Mouse (Mus musculus): ENCODE results near the gene Serbp1.
"Not testable (repeated sequence)": the region's sequence is repeated elsewhere in the genome, so short reads cannot be mapped to it uniquely, and the experiment has no call there.

The Serbp1 gene

DNA sequence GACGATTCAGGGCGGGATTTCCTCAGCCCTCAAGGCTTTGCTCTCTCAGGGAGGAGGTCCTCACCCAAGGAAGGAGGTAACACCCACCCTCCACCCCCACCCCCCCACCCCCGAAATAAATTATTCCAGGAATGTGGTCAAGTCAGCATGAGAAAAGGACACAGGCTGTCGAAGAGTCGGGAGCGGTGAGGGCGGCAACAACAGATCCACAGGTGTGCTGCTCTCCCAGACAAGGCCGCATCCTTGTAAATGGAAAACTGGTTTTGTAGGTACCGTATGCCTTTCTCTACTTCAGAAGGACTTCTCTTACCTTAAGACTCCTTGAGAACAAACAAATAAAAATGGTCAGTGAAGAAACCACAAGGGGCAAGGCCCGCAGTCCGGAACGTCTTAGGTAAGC, at the start of gene Serbp1:
Gene Serbp1, plus strand, starts transcription at position 200 of the 400 bp plus-strand sequence.
- DNase-seq (ENCODE audit: extremely low read depth, low read depth) = no peak

DNA sequence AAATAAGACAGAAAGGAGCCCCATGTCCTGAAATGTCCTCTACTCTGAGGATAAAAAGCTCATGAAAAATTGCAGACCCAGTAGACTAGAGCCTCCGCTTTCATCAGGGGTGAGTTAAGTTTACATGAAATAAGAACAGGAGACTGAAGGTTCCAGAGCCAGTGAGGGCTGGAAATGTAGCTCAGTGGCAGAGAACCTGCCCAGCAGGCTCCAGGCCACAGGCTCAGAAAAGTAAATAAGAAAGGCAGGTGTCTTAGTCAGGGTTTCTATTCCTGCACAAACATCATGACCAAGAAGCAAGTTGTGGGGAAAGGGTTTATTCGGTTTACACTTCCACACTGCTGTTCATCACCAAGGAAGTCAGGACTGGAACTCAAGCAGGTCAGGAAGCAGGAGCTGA, 44.4 kb upstream of the Serbp1 start:
- no peak for DNase-seq (ENCODE audit: extremely low read depth, low read depth)

DNA sequence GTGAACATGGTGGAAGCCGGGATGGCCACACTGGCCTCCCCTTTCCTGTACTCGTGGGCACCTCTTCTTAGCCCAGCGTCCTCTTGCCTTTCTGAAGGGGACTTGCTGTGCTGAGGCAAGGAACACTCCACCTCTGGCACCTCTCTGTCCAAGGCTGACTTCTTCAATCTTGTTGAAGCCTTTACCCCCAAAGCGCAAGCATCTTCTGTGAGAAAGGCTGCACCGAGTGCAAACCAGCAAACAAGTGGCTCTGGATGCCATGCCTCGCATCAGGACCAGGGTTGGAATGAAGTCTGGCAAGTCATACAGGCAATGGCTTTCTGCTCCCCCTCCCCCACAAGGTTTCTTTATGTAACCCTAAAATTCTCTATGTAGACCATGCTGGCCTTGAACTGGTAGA, 43.4 kb upstream of the Serbp1 start:
- no peak for DNase-seq (ENCODE audit: extremely low read depth, low read depth)

DNA sequence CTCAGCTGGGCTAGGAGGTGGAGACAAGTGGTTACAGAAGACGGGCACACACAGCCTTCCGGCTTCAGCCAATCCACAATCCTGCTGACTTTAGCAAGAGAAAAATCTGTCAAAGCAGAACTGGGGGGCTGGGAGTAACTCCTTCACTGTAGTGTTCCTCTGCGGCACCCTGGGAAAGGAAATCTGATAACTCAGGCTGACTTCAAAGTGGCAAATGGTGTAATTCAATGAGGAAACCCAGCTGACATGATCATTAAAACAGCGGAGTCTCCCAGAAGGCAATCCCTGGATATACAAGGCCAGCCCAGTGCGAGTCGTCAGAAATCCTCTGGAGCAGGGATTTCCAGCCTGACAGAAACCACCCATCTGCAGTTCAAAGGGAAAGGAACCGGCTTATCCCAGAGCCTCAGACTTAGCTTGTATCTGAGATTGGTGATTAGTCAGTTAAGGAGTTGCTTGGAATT, 42.8 kb upstream of the Serbp1 start:
- DNase-seq (ENCODE audit: extremely low read depth, low read depth) = no peak

DNA sequence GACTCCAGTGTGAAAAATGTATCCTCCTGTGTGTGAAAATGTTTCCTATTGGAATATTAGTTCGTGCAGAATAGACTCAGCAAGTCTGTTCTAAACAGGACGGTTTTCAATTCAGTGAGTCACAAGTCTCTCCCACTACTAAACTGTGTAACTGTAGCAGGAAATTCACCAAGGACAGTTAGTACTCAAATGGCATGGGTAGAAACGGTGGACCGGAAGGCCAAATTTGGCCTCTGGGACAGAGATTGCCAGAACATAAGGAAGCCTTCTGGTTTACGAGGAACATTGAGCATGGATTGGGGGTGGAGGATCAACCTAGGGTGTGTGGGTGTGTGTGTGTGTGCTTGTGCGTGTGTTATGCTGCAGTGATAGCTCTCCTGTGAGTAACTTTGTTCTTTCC, 41.2 kb upstream of the Serbp1 start:
- no peak for DNase-seq (ENCODE audit: extremely low read depth, low read depth)

DNA sequence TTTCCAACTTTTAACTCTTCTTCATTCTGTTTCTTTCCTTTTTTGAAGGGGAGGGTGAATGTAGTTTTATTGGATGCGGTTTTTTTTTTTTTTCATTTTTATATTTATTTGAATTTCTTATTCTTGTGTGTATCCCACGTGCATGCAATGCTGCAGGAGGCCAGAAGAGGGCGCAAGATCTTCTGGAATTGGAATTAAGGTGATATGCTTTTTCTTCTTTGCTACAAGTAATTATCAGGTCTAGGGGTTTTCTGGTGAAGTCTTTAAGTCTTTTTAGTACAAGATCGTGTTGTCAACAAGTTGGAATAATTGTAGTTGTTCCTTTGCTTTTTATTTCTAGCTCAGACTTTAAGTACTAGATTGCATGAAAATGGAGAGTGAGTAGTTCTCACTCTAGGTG, 39.9 kb upstream of the Serbp1 start:
- DNase-seq (ENCODE audit: extremely low read depth, low read depth) = peak; percentile 36

DNA sequence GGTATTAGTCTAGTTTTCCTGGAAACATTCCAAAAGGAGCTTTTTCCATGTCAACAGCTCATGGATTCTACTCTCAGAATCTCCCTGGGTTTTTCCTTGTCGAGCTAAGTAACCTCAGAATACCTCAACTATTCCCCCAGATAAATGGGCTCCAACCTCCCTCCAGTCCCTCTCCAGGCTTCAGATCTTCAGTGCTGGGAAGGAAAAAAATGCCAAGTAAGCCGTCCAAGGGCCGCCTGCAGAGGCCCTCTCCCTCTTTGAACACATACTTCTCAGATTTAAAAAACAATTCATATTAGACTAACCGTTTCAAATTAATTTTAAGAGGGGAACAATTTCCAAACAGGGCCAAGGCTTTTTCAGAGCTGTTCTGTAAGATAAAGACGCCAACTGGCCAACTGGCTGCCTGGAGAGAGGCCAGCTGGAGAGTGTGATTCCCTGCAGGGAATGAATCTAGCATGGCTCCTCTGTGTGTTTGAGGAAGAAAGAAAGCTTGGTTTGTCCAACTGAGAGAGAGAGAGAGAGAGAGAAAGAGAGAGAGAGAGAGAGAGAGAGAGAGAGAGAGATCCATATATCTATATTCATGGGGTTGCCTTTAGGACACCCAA, 37.2 kb upstream of the Serbp1 start:
- no peak for DNase-seq (ENCODE audit: extremely low read depth, low read depth)

DNA sequence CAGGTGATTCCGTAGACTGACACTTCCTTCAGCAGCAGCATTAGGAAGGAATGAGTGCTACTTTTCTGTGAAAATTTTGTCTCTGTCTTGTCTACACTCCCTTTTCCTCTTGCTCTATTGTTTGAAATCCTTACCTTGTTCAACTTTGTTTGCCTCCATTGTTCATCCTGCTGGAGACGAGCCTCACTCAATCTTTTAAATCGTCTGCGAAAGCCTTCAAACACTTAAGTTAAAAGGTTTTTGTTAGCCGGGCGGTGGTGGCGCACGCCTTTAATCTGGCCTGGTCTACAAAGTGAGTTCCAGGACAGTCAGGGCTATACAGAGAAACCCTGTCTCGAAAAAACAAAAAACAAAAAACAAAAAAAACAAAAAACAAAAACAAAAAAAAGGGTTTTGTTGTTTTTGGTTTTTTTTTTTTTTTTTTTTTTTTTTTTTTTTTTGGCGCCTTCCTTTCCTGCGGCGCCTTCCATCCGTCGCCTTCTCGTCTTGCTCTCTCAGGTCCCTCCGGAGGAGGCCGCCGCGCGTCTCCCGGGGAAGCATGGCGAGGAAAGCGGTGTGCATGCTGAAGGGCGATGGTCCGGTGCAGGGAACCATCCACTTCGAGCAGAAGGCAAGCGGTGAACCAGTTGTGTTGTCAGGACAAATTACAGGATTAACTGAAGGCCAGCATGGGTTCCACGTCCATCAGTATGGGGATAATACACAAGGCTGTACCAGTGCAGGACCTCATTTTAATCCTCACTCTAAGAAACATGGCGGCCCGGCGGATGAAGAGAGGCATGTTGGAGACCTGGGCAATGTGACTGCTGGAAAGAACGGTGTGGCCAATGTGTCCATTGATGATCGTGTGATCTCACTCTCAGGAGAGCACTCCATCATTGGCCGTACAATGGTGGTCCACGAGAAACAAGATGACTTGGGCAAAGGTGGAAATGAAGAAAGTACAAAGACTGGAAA, 32.6 kb upstream of the Serbp1 start:
- no peak for DNase-seq (ENCODE audit: extremely low read depth, low read depth)

DNA sequence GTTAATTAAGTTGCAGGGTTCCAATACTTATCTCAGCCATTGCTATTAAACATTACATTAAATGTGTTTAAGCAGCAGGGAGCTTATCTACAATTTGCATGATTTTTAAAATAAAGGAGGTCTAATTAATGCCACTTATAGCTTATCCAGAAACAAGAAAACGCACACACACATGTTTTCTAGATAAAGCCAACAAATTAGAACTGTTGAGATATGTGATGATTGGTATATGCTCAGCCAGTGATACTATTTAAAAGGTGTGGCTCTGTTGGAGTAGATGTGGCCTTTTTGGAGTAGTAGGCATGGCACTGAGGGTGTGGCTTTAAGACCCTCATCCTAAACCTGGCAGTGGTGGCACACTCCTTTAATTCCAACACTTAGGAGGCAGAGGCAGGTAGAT, 25.6 kb upstream of the Serbp1 start:
- DNase-seq (ENCODE audit: extremely low read depth, low read depth) = no peak

DNA sequence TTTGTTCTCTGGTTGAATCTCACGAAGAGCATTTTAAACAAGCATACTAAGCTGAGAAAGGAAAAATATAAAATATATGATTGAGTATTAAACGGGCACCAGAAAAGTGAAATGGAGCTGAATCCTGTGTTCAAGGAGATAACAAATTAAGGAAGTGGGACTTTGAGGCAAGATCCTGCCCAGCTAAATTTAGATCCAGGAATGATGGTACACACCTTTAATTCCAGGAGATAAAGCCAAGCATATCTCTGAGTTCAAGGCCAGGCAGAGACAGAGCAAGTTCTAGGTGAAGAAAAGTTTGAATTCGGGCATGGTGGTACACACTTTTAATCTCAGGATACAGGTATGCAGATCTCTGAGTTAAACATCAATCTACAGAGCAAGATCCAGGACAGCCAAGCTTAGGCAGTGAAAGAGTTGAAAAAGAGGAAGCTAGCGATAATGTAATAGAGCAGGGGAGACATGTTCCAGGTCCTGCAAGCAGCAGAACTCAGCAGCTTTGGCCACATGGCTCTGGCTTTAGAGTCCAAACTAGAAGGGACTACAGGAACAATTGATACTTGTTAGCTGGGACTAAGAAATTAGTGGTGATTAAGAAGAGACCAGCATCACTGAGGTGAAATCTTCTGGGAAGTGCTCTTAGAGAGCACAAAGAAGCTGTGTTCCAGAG, 24.4 kb upstream of the Serbp1 start:
- DNase-seq (ENCODE audit: extremely low read depth, low read depth) = peak; percentile 59

DNA sequence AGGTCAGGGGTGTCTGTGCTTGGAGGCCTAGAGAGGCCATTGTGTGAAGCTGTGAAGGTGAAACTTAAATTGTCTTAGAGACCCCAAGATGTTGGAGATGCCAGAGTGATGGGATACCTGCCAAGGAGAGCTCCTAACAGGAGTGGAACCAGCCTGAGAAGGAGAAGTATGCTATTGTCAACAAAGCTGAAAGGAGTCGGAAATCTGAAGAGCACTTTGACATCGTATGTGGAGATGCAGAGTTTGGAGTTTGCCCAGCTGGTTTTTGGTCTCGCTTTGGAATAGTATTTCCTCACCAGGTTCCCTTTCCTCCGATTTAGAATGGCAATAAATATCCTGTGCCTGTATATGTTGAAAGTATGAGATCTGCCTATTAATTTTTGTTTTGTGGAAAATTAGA, 20.6 kb upstream of the Serbp1 start:
- no peak for DNase-seq (ENCODE audit: extremely low read depth, low read depth)

DNA sequence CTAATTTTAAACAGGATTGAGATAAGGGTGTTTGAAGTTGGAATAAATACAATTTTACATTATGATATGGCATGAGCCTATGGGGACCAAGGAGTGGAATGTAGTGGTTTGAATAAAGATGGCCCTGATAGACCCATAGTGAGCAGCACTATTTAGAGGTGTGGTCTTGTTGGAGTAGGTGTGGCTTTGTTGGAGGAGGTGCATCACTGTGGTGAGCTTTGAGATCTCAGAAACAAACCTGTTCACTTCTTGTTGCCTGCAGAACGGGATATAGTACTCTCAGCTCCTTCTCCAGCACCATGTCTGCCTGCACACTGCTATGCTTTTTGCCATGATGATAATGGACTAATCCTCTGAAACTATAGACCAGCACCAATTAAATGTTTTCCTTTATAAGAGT, 20.1 kb upstream of the Serbp1 start:
- no peak for DNase-seq (ENCODE audit: extremely low read depth, low read depth)

DNA sequence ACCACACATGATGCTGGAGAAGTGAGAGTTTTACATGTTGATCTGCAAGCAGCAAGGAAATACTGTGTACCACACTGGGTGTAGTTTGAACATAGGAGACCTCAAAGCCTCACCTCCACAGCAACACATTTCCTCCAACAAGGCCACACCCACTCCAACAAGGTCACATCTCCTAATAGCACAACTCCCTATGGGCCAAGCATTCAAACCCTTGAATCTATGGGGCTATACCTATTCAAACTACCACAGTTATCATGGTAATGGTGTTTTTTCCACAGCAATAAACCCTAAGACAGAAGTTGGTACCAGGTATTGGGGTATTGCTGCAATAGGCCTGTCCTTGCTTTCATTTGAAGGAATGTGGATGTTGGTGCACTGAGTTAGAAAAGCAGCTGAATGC, 19.4 kb upstream of the Serbp1 start:
- no peak for DNase-seq (ENCODE audit: extremely low read depth, low read depth)

- DNase-seq (ENCODE audit: extremely low read depth, low read depth) = not testable (repeated sequence)
Measured at GRCm38 (mm10) chr6:67219931-67220330, 18.0 kb upstream of the Serbp1 start.

- no peak for DNase-seq (ENCODE audit: extremely low read depth, low read depth)
Measured at GRCm38 (mm10) chr6:67220731-67221130, 17.2 kb upstream of the Serbp1 start.

DNA sequence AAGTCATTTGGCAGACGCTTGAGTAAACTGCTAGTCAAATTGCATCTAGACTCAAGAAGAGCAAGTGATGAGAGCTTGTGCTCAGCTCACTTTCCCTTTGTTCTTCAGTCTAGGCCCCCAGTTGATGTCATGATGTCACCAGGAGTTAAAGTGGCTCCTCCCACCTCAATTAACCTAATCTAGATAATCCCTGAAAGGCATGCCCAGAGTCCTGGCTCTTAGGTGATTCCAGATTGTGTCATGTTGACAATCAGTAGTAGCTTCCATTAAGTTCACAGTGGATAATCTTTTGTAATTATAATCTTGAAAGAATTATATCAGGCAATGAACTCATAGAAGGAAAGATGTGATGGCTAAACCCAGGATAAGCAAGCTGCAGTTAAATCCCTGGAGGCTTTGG, 14.9 kb upstream of the Serbp1 start:
- no peak for DNase-seq (ENCODE audit: extremely low read depth, low read depth)

- no peak for DNase-seq (ENCODE audit: extremely low read depth, low read depth)
Measured at GRCm38 (mm10) chr6:67223499-67223898, 14.5 kb upstream of the Serbp1 start.

GRCm38 (mm10) chr6:67226286-67226685, 11.7 kb upstream of the Serbp1 start:
- DNase-seq (ENCODE audit: extremely low read depth, low read depth) = no peak

- no peak for DNase-seq (ENCODE audit: extremely low read depth, low read depth)
Measured at GRCm38 (mm10) chr6:67228459-67229107, 9.4 kb upstream of the Serbp1 start.

DNA sequence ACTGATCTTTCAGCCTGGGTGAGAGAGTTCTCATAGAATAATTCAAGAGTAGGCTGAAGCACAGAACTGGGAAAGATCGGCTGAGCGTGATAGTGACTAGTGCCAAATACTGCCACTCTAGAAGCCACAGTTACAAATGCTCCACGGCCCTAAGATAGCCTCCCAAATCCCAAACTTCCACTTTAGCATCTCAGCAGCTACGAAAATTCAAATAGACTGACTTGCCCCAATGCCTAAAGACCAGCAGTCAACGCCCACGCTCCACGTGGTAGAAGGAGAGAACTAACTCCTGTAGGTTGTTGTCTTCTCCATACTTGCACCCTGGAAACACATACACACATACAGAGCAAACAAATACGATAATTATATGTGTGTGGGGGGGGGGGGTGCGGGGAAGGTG, 8.5 kb upstream of the Serbp1 start:
- DNase-seq (ENCODE audit: extremely low read depth, low read depth) = no peak

DNA sequence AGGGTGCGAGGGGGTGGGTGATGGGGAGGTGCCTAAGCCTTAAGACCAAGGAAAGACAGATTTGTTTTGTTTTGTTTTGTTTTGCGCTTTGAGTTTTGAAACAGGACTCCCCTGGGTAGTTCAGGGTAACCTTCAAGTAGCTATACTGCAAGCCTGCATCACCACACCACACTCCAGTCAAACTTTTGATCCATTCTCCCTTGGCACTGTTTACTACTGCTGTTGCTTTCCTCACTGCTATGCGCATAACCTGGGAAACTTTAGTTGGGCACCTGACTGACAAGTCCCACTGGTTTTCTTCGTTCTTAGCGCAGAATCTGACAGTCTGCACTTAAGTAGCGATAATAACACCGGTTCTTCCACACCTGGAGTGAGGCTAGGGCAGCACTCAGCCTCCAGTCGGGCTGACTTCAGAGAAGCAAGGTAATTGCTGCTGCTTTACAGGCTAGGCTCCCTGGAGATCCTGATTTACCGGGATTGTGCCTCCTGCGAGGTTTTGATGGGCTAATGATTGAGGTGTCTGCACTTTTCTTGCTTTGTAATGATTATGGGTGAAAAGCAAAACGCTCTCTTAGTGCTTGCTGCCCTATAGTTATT, 8.0 kb upstream of the Serbp1 start:
- no peak for DNase-seq (ENCODE audit: extremely low read depth, low read depth)

Data from MEL-GATA-1-ER (cell line).